Mouse (Mus musculus) brain, embryonic 14.5 days (tissue): ENCODE data around the gene Rogdi. TPM values are rescaled to one million over a fixed set of nuclear protein-coding genes. Genes with fewer than 3 reads are reported as not detected.

Experiments used
- DNase-seq: peaks from one replicate; pipeline ENCODE4 v3.0.0-alpha.2; 2011; ENCODE audit warnings: low read depth
- CTCF ChIP-seq: fragments of 200-500 bp; IDR thresholded peaks from 2 replicates; pipeline ENCODE4 v1.5.1; 2012; ENCODE audit warnings: inconsistent platforms, mild to moderate bottlenecking, moderate library complexity, borderline replicate concordance; ENCODE audit not compliant: insufficient read depth, insufficient read length; ENCODE audit errors: extremely low read depth
- POLR2A ChIP-seq: fragments of 200-500 bp; IDR thresholded peaks from 2 replicates; pipeline ENCODE4 v1.6.1; 2012; ENCODE audit warnings: mild to moderate bottlenecking, inconsistent platforms, borderline replicate concordance; ENCODE audit not compliant: poor library complexity, insufficient read depth, insufficient read length, severe bottlenecking; ENCODE audit errors: extremely low read depth
- polyA plus RNA-seq: library from polyadenylated mRNA; depleted of rRNA; stranded (reverse); fragments of >200 nt; gene quantifications from 2 replicates; pipeline ENCODE4 v1.2.3, GENCODE M21; 2012; rRNA removed

Rogdi gene
- polyA plus RNA-seq = 149 and 158 TPM in 2 replicates

GRCm38 (mm10) chr16:5013054-5013838 is at the start of gene Rogdi:
Gene Rogdi, minus strand, starts transcription at chr16:5013553.
- DNase-seq = peak; percentile 100
- TF ChIP-seq POLR2A (peak; percentile 62), CTCF (peak; percentile 19; the same call in 1 of the 2 replicates)

- TF ChIP-seq CTCF (peak; percentile 27; the same call in 1 of the 2 replicates), POLR2A (no peak)
- peak; percentile 27 for DNase-seq
Measured at GRCm38 (mm10) chr16:5058114-5058513, 44.8 kb upstream of the Rogdi start.

- TF ChIP-seq POLR2A (no peak), CTCF (peak; percentile 7; the same call in 1 of the 2 replicates)
- DNase-seq = peak; percentile 85
Measured at GRCm38 (mm10) chr16:5050251-5051110, 37.1 kb upstream of the Rogdi start.

GRCm38 (mm10) chr16:5049774-5050234 is 36.5 kb upstream of the Rogdi start, which contains the start of the genes Glyr1 and Ubn1:
Gene Glyr1, minus strand, starts transcription at chr16:5049863.
Gene Ubn1, plus strand, starts transcription at chr16:5050057.
- TF ChIP-seq POLR2A (peak; percentile 52; the same call in 1 of the 2 replicates), CTCF (no peak)
- peak; percentile 100 for DNase-seq

- DNase-seq = no peak
- TF ChIP-seq CTCF = no peak
- no peak for TF ChIP-seq POLR2A
Measured at GRCm38 (mm10) chr16:5049182-5049773, 35.9 kb upstream of the Rogdi start.

- TF ChIP-seq CTCF = no peak
- no peak for TF ChIP-seq POLR2A
- no peak for DNase-seq
Measured at GRCm38 (mm10) chr16:5045322-5045721, 32.0 kb upstream of the Rogdi start.

GRCm38 (mm10) chr16:5036649-5037234 is 23.4 kb upstream of the Rogdi start:
- DNase-seq = no peak
- TF ChIP-seq POLR2A (no peak), CTCF (no peak)

GRCm38 (mm10) chr16:5035591-5035990 is 22.2 kb upstream of the Rogdi start:
- no peak for DNase-seq
- TF ChIP-seq CTCF (no peak), POLR2A (no peak)

GRCm38 (mm10) chr16:5029847-5030246 is 16.5 kb upstream of the Rogdi start:
- no peak for DNase-seq
- TF ChIP-seq POLR2A (no peak), CTCF (no peak)

GRCm38 (mm10) chr16:5024021-5024420 is 10.7 kb upstream of the Rogdi start:
- TF ChIP-seq POLR2A (no peak), CTCF (no peak)
- no peak for DNase-seq

- TF ChIP-seq POLR2A (no peak), CTCF (no peak)
- no peak for DNase-seq
Measured at GRCm38 (mm10) chr16:5014578-5014977, 1.2 kb upstream of the Rogdi start.

- TF ChIP-seq CTCF = no peak
- no peak for TF ChIP-seq POLR2A
- DNase-seq = peak; percentile 7
Measured at GRCm38 (mm10) chr16:5012036-5013005, 1.0 kb downstream of the Rogdi start.

- TF ChIP-seq CTCF = no peak
- no peak for TF ChIP-seq POLR2A
- DNase-seq = no peak
Measured at GRCm38 (mm10) chr16:5011285-5011684, 2.1 kb downstream of the Rogdi start.
